In the genomic region with DNA sequence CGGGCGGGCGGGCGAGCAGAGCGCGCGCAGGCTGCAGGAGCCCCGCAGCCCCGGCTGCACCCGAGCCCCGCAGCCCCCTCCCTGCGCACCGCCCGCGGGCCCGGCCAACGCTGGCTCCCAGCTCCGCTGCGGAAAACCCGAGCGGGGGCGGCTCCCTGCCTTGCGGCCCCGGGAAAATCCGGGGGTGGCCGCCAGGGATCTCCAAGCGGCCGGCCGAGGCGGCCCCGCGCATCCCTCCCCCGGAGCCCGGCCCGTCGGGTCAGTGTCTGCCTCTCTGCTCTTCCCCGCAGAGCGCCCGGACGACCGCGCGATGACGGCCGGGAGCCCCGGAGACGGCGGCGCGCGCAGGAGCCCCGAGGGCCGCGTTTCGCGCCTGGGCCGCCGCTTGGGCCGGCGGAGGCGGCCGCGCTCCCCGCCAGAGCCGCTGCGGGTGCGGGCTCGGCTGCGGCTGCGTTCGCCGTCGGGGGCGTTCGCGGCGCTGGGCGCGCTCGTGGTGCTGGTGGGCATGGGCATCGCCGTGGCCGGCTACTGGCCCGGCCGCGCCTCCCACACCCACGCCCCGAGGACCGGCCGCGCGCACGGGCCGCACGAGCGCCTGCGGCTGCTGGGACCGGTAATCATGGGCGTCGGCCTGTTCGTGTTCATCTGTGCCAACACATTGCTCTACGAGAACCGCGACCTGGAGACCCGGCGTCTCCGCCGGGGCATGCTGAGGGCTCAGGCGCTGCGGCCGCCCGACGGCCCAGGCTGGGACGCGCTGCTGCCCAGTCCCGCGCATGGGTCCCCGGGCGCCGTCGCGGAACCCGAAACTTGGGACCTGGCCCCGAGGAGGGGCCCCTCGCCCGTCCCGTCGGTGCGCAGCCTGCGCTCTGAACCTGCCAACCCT, we compare ENCODE assay signal across 8 mouse cellular contexts. TPM values are rescaled to one million over a fixed set of nuclear protein-coding genes. Genes with fewer than 3 reads are reported as not detected.
DNase-seq lines count a peak whose midpoint lies in the region; ATAC-seq and TF ChIP-seq lines count a peak whose summit lies in the region.

A gene (plus strand): TSS at position 311 of the 886 bp plus-strand sequence.

- no peaks in the 10 kb centered on the region for H3K9me3 ChIP-seq in E14TG2a.4 (ENCODE audit: low read length)

- intact Hi-C loops in gastrocnemius, adult 2 months (cut with DNase I), result no loop called here

- ATAC-seq in erythroid progenitor cell, adult 5-6 weeks (replicated peaks; ENCODE audit: low FRiP score, poor library complexity, severe bottlenecking), result 0 out of 2 replicates have a peak, but pooled peaks have one; percentile 21
- 0 out of 2 replicates have a peak, but pooled peaks have one; percentile 4 for ATAC-seq in megakaryocyte progenitor cell, adult 5-6 weeks (replicated peaks; ENCODE audit: poor library complexity)

- H3K4me1 ChIP-seq in E14TG2a.4 (replicated peaks; ENCODE audit: low read depth, low read length), result peaks cover 53% of the 10 kb centered on the region

- H3K36me3 ChIP-seq in E14TG2a.4 (ENCODE audit: insufficient read depth, low read length), result peaks cover 23% of the 10 kb centered on the region

- H3K27me3 ChIP-seq in E14TG2a.4 (ENCODE audit: insufficient read depth, low read length), result peaks cover 82% of the 10 kb centered on the region

- no peak for TF ChIP-seq CTCF in gastrocnemius, adult 2 months (IDR thresholded peaks at IDR 0.05)
- no peak for TF ChIP-seq CTCF in E14TG2a.4 (conservative IDR thresholded peaks at IDR 0.05; ENCODE audit: low read length)

- peak; percentile 53 for DNase-seq in gastrocnemius, adult 2 months
- no peak for DNase-seq in gastrocnemius, adult 8-10 months (ENCODE audit: low spot score in 2 of 2)
- DNase-seq in induced T-regulatory cell, adult 2 months (ENCODE audit: low read depth), result peak; percentile 27
- DNase-seq in frontal cortex, postnatal 14 days (ENCODE audit: low spot score in 2 of 2), result no peak
- no peak for DNase-seq in layer of hippocampus, adult 11-12 months (ENCODE audit: low spot score)

- H3K4me3 ChIP-seq in gastrocnemius, adult 2 months, result peak within 1 kb of the TSS; percentile 75
- peak within 1 kb of the TSS; percentile 76 for H3K4me3 ChIP-seq in E14TG2a.4 (replicated peaks; ENCODE audit: low read length)

- H3K27ac ChIP-seq in gastrocnemius, adult 2 months, result peak within 1 kb of the TSS; percentile 86

RNA-seq across cellular contexts. Expression of the gene that starts here (rescaled TPM):
- 1 to 10 TPM; 1.2 to 4.0 TPM for total RNA-seq in gastrocnemius, adult 2 months (2021)
- 1 to 10 TPM; 1.7 to 2.6 (median 1.9) TPM for total RNA-seq in gastrocnemius, adult 8-10 months (2022)
- not detected in 2 replicates for total RNA-seq in erythroid progenitor cell, adult 5-6 weeks (2015; ENCODE audit: low replicate concordance)
- total RNA-seq in erythroid progenitor cell, adult 5-6 weeks (2017; ENCODE audit: low replicate concordance), result not detected in 2 replicates
- total RNA-seq in megakaryocyte progenitor cell, adult 5-6 weeks (2015), result not detected in 2 replicates
- not detected in 2 replicates for total RNA-seq in megakaryocyte progenitor cell, adult 5-6 weeks (2017)

Comparison
In these comparisons a context has a peak if more than half of its experiments do, and no peak if none do; other contexts are left out.
1. DNase-seq: peak in gastrocnemius, adult 2 months (single experiment) and induced T-regulatory cell, adult 2 months (single experiment); none in gastrocnemius, adult 8-10 months (0 of 2), frontal cortex, postnatal 14 days (0 of 2) and layer of hippocampus, adult 11-12 months (single experiment).
2. Peak in ATAC-seq in erythroid progenitor cell, adult 5-6 weeks; RNA of the gene not detected or under 1 TPM.
3. Peak in ATAC-seq in megakaryocyte progenitor cell, adult 5-6 weeks; RNA of the gene not detected or under 1 TPM.